Mouse (Mus musculus) thymus, postnatal 25 days (tissue): ENCODE results near the gene Olfr33.

Experiments
- DNase-seq: peaks from one replicate; pipeline ENCODE4 v3.0.0; 2022

Olfr33 gene

GRCm38 (mm10) chr7:102718970-102719369 lies at the start of gene Olfr33:
Gene Olfr33, minus strand, starts transcription at chr7:102719070.
- no peak for DNase-seq

- no peak for DNase-seq
These were observed 40.4 kb upstream of the Olfr33 start, which contains the start of the genes Olfr560 and Olfr78 for GRCm38 (mm10) chr7:102759266-102759665. Gene Olfr560, minus strand, starts transcription at chr7:102759366. Gene Olfr78, minus strand, starts transcription at chr7:102759471.

GRCm38 (mm10) chr7:102752086-102752485 lies 33.2 kb upstream of the Olfr33 start:
- no peak for DNase-seq

- no peak for DNase-seq
These were observed 18.8 kb upstream of the Olfr33 start for GRCm38 (mm10) chr7:102737705-102738104.

- no peak for DNase-seq
These were observed 14.9 kb upstream of the Olfr33 start for GRCm38 (mm10) chr7:102733793-102734192.

- no peak for DNase-seq
These were observed 8.5 kb upstream of the Olfr33 start, which contains the start of gene Olfr559 for GRCm38 (mm10) chr7:102727391-102727790. Gene Olfr559, minus strand, starts transcription at chr7:102727491.

- DNase-seq: no peak
These were observed 17.0 kb downstream of the Olfr33 start, which contains the start of gene Olfr558 for GRCm38 (mm10) chr7:102701915-102702314. Gene Olfr558, plus strand, starts transcription at chr7:102702215.

GRCm38 (mm10) chr7:102698461-102698860 lies 20.4 kb downstream of the Olfr33 start:
- DNase-seq: no peak

- peak; percentile 23 for DNase-seq
These were observed 23.3 kb downstream of the Olfr33 start, which contains the start of gene Olfr557 for GRCm38 (mm10) chr7:102695358-102696125. Gene Olfr557, plus strand, starts transcription at chr7:102695910.

- peak; percentile 94 for DNase-seq
These were observed 31.8 kb downstream of the Olfr33 start, which contains the start of gene Trim68 for GRCm38 (mm10) chr7:102686944-102687501. Gene Trim68, minus strand, starts transcription at chr7:102687327.

- no peak for DNase-seq
These were observed 37.0 kb downstream of the Olfr33 start for GRCm38 (mm10) chr7:102681916-102682315.

- DNase-seq: no peak
These were observed 42.6 kb downstream of the Olfr33 start for GRCm38 (mm10) chr7:102676225-102676624.

GRCm38 (mm10) chr7:102665378-102665777 lies 53.5 kb downstream of the Olfr33 start:
- no peak for DNase-seq

- no peak for DNase-seq
These were observed 54.3 kb downstream of the Olfr33 start, which contains the start of gene Olfr556 for GRCm38 (mm10) chr7:102664599-102664998. Gene Olfr556, plus strand, starts transcription at chr7:102664899.
